ENCODE assay signal across 33 mouse cellular contexts in the genomic region with DNA sequence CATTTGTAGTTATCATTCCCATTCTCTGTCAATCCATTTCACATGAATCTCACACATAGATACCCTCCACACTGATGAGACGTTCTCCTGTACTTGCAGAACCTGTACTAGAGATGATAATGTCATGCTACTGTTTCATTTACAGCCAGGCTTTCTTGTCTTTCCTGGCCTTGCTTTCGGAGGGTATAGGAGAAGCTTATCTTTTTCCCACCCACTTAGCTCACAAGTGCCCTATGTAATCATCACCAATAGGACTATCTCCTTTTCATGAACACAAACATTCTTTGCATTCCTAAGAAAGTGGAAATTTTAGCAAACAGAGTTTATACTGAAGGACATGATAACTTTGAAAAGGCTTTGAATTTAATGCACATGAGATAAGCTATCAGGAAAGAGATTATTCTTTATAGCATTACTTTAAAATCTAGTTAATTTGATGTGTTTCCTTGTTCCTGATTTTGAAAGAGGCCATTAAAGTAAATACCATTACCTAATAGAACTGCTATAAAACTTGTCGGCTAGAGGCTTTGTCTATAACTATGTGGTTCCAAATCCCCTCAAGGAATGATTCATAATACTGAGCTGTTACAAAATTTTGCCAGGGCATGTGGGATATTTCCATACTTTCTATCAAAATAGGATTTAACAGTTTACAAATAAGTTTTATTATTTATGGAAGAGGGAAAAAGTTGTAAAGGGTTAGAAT. TPM values are rescaled to one million over a fixed set of nuclear protein-coding genes. Genes with fewer than 3 reads are reported as not detected.
A peak's percentile ranks its signal among the peaks of the same experiment; 100 is the strongest.
DNase-seq lines count a peak whose midpoint lies in the region; ATAC-seq and TF ChIP-seq lines count a peak whose summit lies in the region.
"Had no signal": no experiment of that assay in that cellular context is flagged by ENCODE, and none has a peak within 500 bp of the region (broad histone marks: within the 10 kb centered on the region; RNA-seq: fewer than 3 reads in every experiment).

No protein-coding gene starts in this region.

- no peak overlapping the region for H3K4me3 ChIP-seq in intestine, embryonic 15.5 days (replicated peaks)
- H3K4me3 ChIP-seq in intestine, postnatal 0 days (ENCODE audit: low read depth, low read length) = no peak overlapping the region
- no peak overlapping the region for H3K4me3 ChIP-seq in hindbrain, embryonic 16.5 days (ENCODE audit: low read length)
- H3K4me3 ChIP-seq: embryonic facial prominence, embryonic 13.5 days; embryonic facial prominence, embryonic 15.5 days; erythroblast, embryonic 14.5 days; forebrain, embryonic 10.5 days; forebrain, embryonic 12.5 days had no signal

- no peaks in the 10 kb centered on the region for H3K9me3 ChIP-seq in intestine, embryonic 15.5 days
- no peaks in the 10 kb centered on the region for H3K9me3 ChIP-seq in intestine, postnatal 0 days (ENCODE audit: control insufficient read depth)
- H3K9me3 ChIP-seq in hindbrain, embryonic 16.5 days (ENCODE audit: control insufficient read depth, low read length) = no peaks in the 10 kb centered on the region
- H3K9me3 ChIP-seq: embryonic facial prominence, embryonic 13.5 days; embryonic facial prominence, embryonic 15.5 days; forebrain, embryonic 10.5 days; forebrain, embryonic 12.5 days had no signal

- H3K36me3 ChIP-seq in intestine, embryonic 15.5 days = no peaks in the 10 kb centered on the region
- H3K36me3 ChIP-seq in intestine, postnatal 0 days (ENCODE audit: control insufficient read depth, insufficient read depth) = no peaks in the 10 kb centered on the region
- no peaks in the 10 kb centered on the region for H3K36me3 ChIP-seq in hindbrain, embryonic 16.5 days (ENCODE audit: control insufficient read depth, insufficient read depth, low read length)
- H3K36me3 ChIP-seq: embryonic facial prominence, embryonic 13.5 days; embryonic facial prominence, embryonic 15.5 days; forebrain, embryonic 10.5 days; forebrain, embryonic 12.5 days had no signal

- DNase-seq in NIH3T3 (ENCODE audit: low read depth) = peak; percentile 2
- DNase-seq in gonadal fat pad, adult 2 months (ENCODE audit: low read depth) = peak; percentile 3
- no peak for DNase-seq in gastrocnemius, postnatal 36 days
- DNase-seq in left cerebral cortex, adult 8-10 months (ENCODE audit: low spot score in 2 of 2) = no peak
- no peak for DNase-seq in adrenal gland, postnatal 36 days
- DNase-seq: adrenal gland, adult 8-10 months; adrenal gland, postnatal 14 days; cerebellum, adult 11 months; cerebellum, adult 2 months; cerebellum, adult 9-10 months; cerebellum, postnatal 10 days; cerebellum, postnatal 25 days; embryo, embryonic 11 days had no signal

- H3K4me2 ChIP-seq in intestine, embryonic 15.5 days (replicated peaks) = no peak overlapping the region
- no peak overlapping the region for H3K4me2 ChIP-seq in intestine, postnatal 0 days (replicated peaks; ENCODE audit: low read depth)
- H3K4me2 ChIP-seq in hindbrain, embryonic 16.5 days (ENCODE audit: low read length) = no peak overlapping the region
- H3K4me2 ChIP-seq: embryonic facial prominence, embryonic 13.5 days; embryonic facial prominence, embryonic 15.5 days; forebrain, embryonic 12.5 days had no signal

- peak; percentile 94 for ATAC-seq in intestine, embryonic 15.5 days
- ATAC-seq in intestine, postnatal 0 days = peak; percentile 45; the same call in 1 of the 2 replicates
- no peak for ATAC-seq in hindbrain, embryonic 16.5 days
- ATAC-seq: activated CD4-positive, CD25-positive, alpha-beta regulatory T cell, adult 4 months; forebrain, embryonic 14.5 days; forebrain, embryonic 16.5 days; Patski had no signal

- H3K27me3 ChIP-seq in intestine, embryonic 15.5 days (replicated peaks) = no peaks in the 10 kb centered on the region
- H3K27me3 ChIP-seq in intestine, postnatal 0 days (replicated peaks; ENCODE audit: control insufficient read depth, insufficient read depth, low read length) = no peaks in the 10 kb centered on the region
- H3K27me3 ChIP-seq in hindbrain, embryonic 16.5 days (replicated peaks; ENCODE audit: control insufficient read depth, insufficient read depth, low read length) = peaks cover 2% of the 10 kb centered on the region; the same call in 1 of the 2 replicates
- H3K27me3 ChIP-seq: embryonic facial prominence, embryonic 15.5 days had no signal

- WGBS in intestine, embryonic 15.5 days = 46% methylated on average over 3 of the region's 3 CpGs
- WGBS in intestine, postnatal 0 days = 28% methylated on average over 3 of the region's 3 CpGs
- WGBS in hindbrain, embryonic 16.5 days = 76% methylated on average over 3 of the region's 3 CpGs

- H3K4me1 ChIP-seq in intestine, embryonic 15.5 days (replicated peaks) = no peaks in the 10 kb centered on the region
- no peaks in the 10 kb centered on the region for H3K4me1 ChIP-seq in intestine, postnatal 0 days (replicated peaks; ENCODE audit: control insufficient read depth, insufficient read depth, low read length)
- H3K4me1 ChIP-seq in hindbrain, embryonic 16.5 days (ENCODE audit: control insufficient read depth, insufficient read depth, low read depth, low read length) = no peaks in the 10 kb centered on the region
- H3K4me1 ChIP-seq: embryonic facial prominence, embryonic 13.5 days; embryonic facial prominence, embryonic 15.5 days; forebrain, embryonic 10.5 days; forebrain, embryonic 12.5 days had no signal

- intact Hi-C loops in gastrocnemius, postnatal 36 days (cut with DNase I) = no loop called here

- H3K27ac ChIP-seq in intestine, embryonic 15.5 days = no peak overlapping the region
- H3K27ac ChIP-seq in intestine, postnatal 0 days (ENCODE audit: low read depth, low read length) = no peak overlapping the region
- no peak overlapping the region for H3K27ac ChIP-seq in hindbrain, embryonic 16.5 days (ENCODE audit: low read depth, low read length)
- H3K27ac ChIP-seq: embryonic facial prominence, embryonic 13.5 days; embryonic facial prominence, embryonic 15.5 days; forebrain, embryonic 10.5 days; forebrain, embryonic 12.5 days had no signal

- no peak overlapping the region for H3K9ac ChIP-seq in intestine, embryonic 15.5 days
- H3K9ac ChIP-seq in intestine, postnatal 0 days (ENCODE audit: low read depth, low read length) = no peak overlapping the region
- no peak overlapping the region for H3K9ac ChIP-seq in hindbrain, embryonic 16.5 days (ENCODE audit: low read depth, low read length)
- H3K9ac ChIP-seq: embryonic facial prominence, embryonic 13.5 days; embryonic facial prominence, embryonic 15.5 days; forebrain, embryonic 12.5 days had no signal

- TF ChIP-seq CTCF in intestine, postnatal 0 days (IDR thresholded peaks at IDR 0.05; ENCODE audit: low read depth) = no peak

RNA-seq across cellular contexts. Expression of a gene that starts 35.5 kb away (rescaled TPM):
- polyA plus RNA-seq in gonadal fat pad, adult 2 months (2012; rRNA removed) = not detected in 2 replicates
- not detected in 2 replicates for polyA plus RNA-seq in intestine, embryonic 15.5 days (2015; fragmentation: Nextera tagmentation; extraction: Ambion mirVana)
- polyA plus RNA-seq in intestine, postnatal 0 days (2015; fragmentation: Nextera tagmentation; extraction: Ambion mirVana) = not detected in 2 replicates
- polyA plus RNA-seq in hindbrain, embryonic 16.5 days (2015; fragmentation: Nextera tagmentation; extraction: Ambion mirVana) = not detected in 2 replicates
- total RNA-seq in gastrocnemius, postnatal 36 days (2021) = not detected
- total RNA-seq in left cerebral cortex, adult 8-10 months (2022) = not detected
- not detected for total RNA-seq in adrenal gland, postnatal 36 days (2021)
- total RNA-seq: adrenal gland, adult 18-20 months; adrenal gland, adult 8-10 months; adrenal gland, postnatal 14 days; adrenal gland, postnatal 4 days; ES-E14; MEL had no signal
- polyA plus RNA-seq: activated CD4-positive, CD25-positive, alpha-beta regulatory T cell, adult 4 months; brain, embryonic 14.5 days; C2C12; cerebellum, adult 2 months; cortical plate, adult 2 months; embryonic facial prominence, embryonic 11.5 days; embryonic facial prominence, embryonic 13.5 days; embryonic facial prominence, embryonic 15.5 days; erythroblast, embryonic 14.5 days; forebrain, embryonic 10.5 days; forebrain, embryonic 12.5 days; forebrain, embryonic 14.5 days; Patski had no signal

Comparison
In these comparisons a context has a peak if more than half of its experiments do, and no peak if none do; other contexts are left out.
1. DNase-seq: peak in NIH3T3 (single experiment) and gonadal fat pad, adult 2 months (single experiment); none in gastrocnemius, postnatal 36 days (0 of 2), left cerebral cortex, adult 8-10 months (0 of 2) and adrenal gland, postnatal 36 days (0 of 2).